Mouse (Mus musculus): Measurements from ENCODE around the gene Hmga1b. TPM values are rescaled to one million over a fixed set of nuclear protein-coding genes. Genes with fewer than 3 reads are reported as not detected.
"Not testable (repeated sequence)": the region's sequence is repeated elsewhere in the genome, so short reads cannot be mapped to it uniquely, and the experiment has no call there.

Hmga1b gene
- total RNA-seq, 2 experiments from 2014 or later = 0.77 to 7.1 TPM

DNA sequence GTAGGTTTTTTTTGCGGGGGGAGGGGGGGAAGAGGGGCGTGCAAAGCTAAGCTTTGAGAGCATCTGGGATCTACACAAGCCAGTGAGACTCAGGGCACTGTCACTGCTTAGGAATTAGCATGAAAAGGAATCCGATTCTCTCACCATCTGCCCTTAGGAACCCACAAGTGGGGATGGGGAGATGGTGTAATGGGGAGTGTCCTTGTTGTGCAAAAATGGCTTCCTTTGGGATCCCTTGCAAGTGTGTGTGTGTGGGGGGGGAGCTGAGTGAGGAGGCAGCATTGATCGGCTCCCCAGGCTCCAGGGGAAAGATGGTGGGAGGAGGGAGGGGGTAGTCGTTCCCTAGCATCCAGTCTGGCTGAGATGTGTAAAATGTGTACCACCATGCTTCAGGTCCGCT lies 14.5 kb downstream of the Hmga1b start:
- no peak for ATAC-seq (replicated peaks; ENCODE audit: low FRiP score, poor library complexity, severe bottlenecking)

- no peak for ATAC-seq (replicated peaks; ENCODE audit: low FRiP score, poor library complexity, severe bottlenecking)
These were observed 17.3 kb downstream of the Hmga1b start for GRCm38 (mm10) chr11:120779876-120780275.

GRCm38 (mm10) chr11:120781361-120781760 lies 18.8 kb downstream of the Hmga1b start:
- ATAC-seq (replicated peaks; ENCODE audit: low FRiP score, poor library complexity, severe bottlenecking) = not testable (repeated sequence)

GRCm38 (mm10) chr11:120783426-120784063 lies 21.0 kb downstream of the Hmga1b start:
- ATAC-seq (replicated peaks; ENCODE audit: low FRiP score, poor library complexity, severe bottlenecking) = 0 out of 2 replicates have a peak, but pooled peaks have one; percentile 4

GRCm38 (mm10) chr11:120784064-120784791 lies 21.6 kb downstream of the Hmga1b start, which contains the start of the genes Rfng and Gps1:
Rfng (minus strand) TSS chr11:120784207.
Gps1 (plus strand) TSS chr11:120784272.
- ATAC-seq (replicated peaks; ENCODE audit: low FRiP score, poor library complexity, severe bottlenecking) = peak; percentile 76

DNA sequence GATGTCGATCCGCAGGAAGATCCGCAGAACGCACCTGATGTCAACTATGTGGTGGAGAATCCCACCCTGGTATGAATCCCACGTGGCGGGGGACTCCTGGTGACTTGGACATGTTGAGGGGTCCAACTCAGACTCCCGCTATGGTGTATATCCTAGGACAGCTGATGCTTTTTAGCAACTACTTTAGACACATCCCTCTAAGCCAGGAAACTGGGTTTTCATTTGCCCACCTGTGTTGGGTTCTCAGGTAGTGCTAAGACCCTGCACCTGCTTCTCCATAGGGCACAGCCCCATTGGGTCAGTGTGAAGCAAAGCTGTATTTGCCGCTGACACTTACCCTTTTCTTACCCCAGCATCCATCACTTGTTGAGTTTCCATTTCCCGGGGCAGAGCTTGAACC lies 22.6 kb downstream of the Hmga1b start:
- no peak for ATAC-seq (replicated peaks; ENCODE audit: low FRiP score, poor library complexity, severe bottlenecking)

GRCm38 (mm10) chr11:120788460-120788859 lies 25.9 kb downstream of the Hmga1b start:
- ATAC-seq (replicated peaks; ENCODE audit: low FRiP score, poor library complexity, severe bottlenecking) = not testable (repeated sequence)

- no peak for ATAC-seq (replicated peaks; ENCODE audit: low FRiP score, poor library complexity, severe bottlenecking)
These were observed 26.8 kb downstream of the Hmga1b start for GRCm38 (mm10) chr11:120789355-120789754.

GRCm38 (mm10) chr11:120789810-120790209 lies 27.2 kb downstream of the Hmga1b start:
- ATAC-seq (replicated peaks; ENCODE audit: low FRiP score, poor library complexity, severe bottlenecking) = no peak

- ATAC-seq (replicated peaks; ENCODE audit: low FRiP score, poor library complexity, severe bottlenecking) = no peak
These were observed 30.1 kb downstream of the Hmga1b start for GRCm38 (mm10) chr11:120792652-120793051.

- peak; percentile 85 for ATAC-seq (replicated peaks; ENCODE audit: low FRiP score, poor library complexity, severe bottlenecking)
These were observed 33.4 kb downstream of the Hmga1b start, which contains the start of gene Dus1l for GRCm38 (mm10) chr11:120795756-120796613. Dus1l (minus strand) TSS chr11:120796403.

- no peak for ATAC-seq (replicated peaks; ENCODE audit: low FRiP score, poor library complexity, severe bottlenecking)
These were observed 34.0 kb downstream of the Hmga1b start for GRCm38 (mm10) chr11:120796614-120796946.

DNA sequence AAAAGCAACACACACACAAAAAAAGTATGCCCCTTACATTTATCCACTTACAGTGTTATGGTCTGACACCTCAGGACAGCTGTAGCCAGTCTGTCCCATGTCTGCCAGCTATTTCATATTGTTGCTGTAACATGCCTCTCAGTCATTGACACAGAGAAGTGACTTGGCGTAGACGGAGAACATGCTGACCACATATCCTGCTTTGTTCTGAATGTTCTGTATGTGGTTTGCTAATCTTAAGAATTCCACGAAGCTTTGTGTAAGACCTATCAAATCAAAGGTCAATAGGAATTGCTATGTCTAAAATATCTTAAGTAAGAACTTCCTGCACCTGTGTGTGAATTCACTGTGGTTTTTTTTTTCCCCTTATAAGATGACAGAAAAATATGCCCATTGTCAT lies 35.6 kb downstream of the Hmga1b start:
- no peak for ATAC-seq (replicated peaks; ENCODE audit: low FRiP score, poor library complexity, severe bottlenecking)

GRCm38 (mm10) chr11:120799316-120799890 lies 36.8 kb downstream of the Hmga1b start:
- ATAC-seq (replicated peaks; ENCODE audit: low FRiP score, poor library complexity, severe bottlenecking) = no peak

DNA sequence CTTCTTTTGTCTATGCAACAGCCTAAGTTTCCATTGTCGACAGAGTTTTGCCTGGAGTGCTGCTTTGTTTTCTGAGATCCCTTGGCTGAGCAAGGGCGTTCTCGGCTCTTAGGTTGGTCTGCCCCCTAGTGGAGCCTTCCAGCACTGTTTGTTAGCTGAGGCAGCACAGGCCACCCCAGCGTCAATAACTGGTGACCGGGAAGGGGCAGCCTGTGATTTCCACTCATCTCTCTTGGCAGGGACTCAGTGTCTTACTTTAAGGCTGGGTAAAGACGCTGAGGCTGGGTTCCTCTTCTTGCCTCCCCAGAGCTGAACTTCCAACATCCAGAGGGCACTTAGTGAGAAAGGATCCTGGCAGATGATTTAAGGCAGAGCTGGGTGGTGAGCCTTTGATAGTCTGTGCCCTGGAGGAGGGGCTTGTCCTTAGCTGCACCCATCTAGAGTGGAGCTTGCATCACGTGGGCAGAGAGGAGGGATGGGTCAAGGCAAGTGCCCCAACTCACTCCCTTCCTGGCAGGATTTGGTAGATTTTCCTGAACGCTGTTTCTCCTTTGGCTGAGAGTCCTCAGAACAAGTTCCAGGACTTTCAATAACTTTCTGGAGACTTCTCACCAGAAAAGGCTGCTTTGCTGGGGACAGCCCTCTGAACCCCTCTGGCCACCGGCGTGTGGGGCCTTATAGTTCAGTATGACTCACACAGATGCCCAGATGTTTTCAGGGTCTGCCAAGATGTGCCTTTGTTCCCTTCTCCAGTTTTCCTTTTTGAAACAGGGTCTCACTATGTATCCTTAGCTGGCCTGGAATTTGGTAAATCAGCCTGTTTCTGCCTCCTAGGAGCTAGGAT lies 37.7 kb downstream of the Hmga1b start:
- ATAC-seq (replicated peaks; ENCODE audit: low FRiP score, poor library complexity, severe bottlenecking) = peak; percentile 71

DNA sequence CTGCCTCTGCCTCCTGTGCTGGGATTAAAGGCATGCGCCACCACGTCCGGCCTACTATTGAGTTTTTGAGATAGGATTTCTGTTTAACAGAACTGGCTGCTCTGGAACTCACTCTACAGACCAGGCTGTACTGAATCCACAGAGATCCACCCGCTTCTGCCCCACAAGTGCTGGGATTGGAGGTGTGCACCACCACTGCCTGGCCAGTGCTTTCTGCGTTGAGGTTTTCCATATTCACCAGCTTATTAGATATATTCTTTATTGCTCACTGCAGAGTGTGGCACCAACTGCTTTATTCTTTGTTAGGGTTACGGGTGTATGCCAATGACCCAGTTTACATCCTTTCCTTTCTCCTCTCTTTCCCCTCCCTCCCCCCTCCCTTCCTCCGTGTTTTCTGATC lies 41.7 kb downstream of the Hmga1b start:
- ATAC-seq (replicated peaks; ENCODE audit: low FRiP score, poor library complexity, severe bottlenecking) = no peak

DNA sequence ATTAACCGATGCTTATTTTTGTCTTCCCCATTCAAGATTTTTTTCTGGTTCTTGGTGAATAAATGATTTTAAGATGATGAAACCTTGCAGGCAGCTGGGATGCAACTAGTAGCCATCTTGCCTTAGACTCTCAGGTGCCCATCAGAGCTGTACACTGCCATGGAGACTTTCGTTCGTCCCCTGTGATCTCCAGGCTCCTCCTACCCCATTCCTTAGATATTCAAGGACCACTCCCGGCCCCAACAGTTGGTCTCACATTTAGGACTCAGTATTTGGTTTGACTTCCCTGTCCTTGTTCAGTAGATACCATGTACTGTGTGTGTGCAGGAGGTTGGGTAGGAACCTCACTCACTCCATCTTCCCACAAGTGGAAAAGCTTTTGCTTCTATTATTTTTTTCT lies 42.2 kb downstream of the Hmga1b start:
- no peak for ATAC-seq (replicated peaks; ENCODE audit: low FRiP score, poor library complexity, severe bottlenecking)

DNA sequence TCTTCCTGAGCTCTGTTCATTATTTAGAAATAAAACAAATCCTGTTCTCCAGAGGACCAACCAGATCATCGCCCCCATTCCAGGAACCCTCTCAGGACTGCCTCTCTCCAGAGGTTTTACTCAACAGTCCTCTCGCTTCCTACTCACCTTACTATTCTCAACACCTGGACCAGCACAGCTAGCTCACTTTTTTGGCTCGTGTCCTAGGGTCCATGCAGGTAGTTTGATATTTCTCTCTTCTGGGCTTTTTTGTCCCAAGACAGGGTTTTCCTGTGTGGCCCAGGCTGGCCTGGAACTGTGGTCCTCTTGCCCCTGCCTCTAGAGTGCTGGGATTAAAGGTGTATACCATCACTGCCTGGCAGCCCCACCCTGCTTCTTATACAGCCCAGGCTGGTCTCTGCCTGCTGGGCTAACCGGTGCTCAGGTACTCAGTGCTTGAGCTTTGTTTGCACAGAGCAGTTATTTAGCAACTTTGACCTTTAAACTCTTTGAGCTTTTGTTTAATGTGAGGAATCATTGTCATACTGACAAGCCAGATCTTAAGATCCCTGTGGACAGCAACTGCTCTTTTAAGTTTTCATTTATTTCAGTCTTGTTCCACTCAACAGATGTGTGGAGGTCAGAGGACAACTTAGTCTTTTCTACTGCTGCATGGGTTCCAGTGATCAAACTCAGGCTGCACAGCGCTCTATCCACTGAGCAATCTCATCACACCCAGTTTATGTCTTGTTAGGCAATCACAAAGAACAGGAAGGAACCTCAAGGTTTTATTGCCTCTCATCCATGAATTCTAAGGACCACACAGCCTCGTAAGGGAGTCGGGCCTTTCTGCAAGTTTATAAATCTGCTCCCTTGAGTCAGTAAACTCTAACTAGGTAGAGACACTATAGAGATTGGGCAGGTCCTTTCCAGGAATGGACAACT lies 43.0 kb downstream of the Hmga1b start:
- no peak for ATAC-seq (replicated peaks; ENCODE audit: low FRiP score, poor library complexity, severe bottlenecking)

Data from erythroblast, adult 5-6 weeks (primary cell).